Mouse (Mus musculus): ENCODE results near the gene Ftcd. TPM values are rescaled to one million over a fixed set of nuclear protein-coding genes. Genes with fewer than 3 reads are reported as not detected.

The Ftcd gene
- polyA plus RNA-seq (2012; rRNA removed) = 127 and 138 TPM in 2 replicates

DNA sequence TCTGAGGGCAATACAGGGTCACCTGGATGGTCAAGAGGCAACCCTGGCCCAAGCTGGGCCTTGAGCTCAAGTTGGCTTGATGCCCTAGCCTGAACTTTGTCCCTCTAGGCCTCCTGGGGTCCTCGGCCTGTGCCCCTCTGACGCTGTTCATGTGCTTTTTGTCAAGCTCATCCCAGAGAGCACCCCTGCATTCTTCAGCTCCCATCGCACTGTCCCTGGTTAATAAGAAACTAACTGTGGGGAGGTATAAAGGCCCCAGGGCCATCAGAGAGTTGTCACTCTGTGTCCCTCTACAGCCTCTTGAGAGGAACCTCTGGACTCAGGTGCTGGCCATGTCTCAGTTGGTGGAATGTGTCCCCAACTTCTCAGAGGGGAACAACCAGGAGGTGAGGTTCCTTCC is at the start of gene Ftcd:
Ftcd (plus strand) TSS at position 275 of the 400 bp plus-strand sequence.

DNA sequence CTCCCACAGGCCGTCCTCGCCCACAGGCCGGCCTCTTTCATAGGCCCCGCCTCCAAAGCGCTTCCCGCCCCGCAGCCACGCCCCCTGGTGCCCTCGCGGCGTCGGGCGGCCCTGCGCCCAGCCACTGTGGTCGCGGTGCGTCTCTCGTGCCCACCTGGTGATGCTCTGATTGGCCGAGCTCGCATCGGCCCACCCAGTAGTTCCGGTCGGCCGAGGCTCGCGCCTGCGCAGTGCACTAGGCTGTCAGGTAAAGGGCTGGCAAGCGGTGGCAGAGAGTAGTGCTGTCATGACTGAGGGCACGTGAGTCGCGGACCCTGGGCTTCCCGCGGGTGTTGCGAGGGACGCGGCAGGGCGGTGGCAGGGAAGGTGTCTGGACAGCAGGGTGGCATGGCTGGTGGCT is 44.1 kb upstream of the Ftcd start, which contains the start of gene Lss:
Lss (plus strand) TSS at position 214 of the 400 bp plus-strand sequence.

GRCm38 (mm10) chr10:76561972-76562371 is 13.5 kb upstream of the Ftcd start, which contains the start of gene Spatc1l:
Gene Spatc1l, plus strand, starts transcription at chr10:76562272.

GRCm38 (mm10) chr10:76622928-76623680 is 47.7 kb downstream of the Ftcd start, which contains the start of gene Col6a2:
Gene Col6a2, minus strand, starts transcription at chr10:76623630.

Other genes with a start within 250 kb of the Ftcd start
- 2.3 and 2.4 TPM in 2 replicates for gene Dip2a, start 230.4 kb upstream of the Ftcd start, polyA plus RNA-seq (2012; rRNA removed)
- not detected in 2 replicates for gene AC141477.1, start 135.2 kb upstream of the Ftcd start, polyA plus RNA-seq (2012; rRNA removed)
- 9.6 and 11.9 TPM in 2 replicates for gene Pcnt, start 132.9 kb upstream of the Ftcd start, polyA plus RNA-seq (2012; rRNA removed)
- not detected in 2 replicates for gene 2610028H24Rik, start 126.6 kb upstream of the Ftcd start, polyA plus RNA-seq (2012; rRNA removed)
- gene Mcm3ap, start 106.7 kb upstream of the Ftcd start, polyA plus RNA-seq (2012; rRNA removed) = 10.4 and 11.8 TPM in 2 replicates
- 1.00 and 1.0 TPM in 2 replicates for gene Ybey, start 106.5 kb upstream of the Ftcd start, polyA plus RNA-seq (2012; rRNA removed)
- 76.3 and 92.5 TPM in 2 replicates for gene Lss, start 44.1 kb upstream of the Ftcd start, polyA plus RNA-seq (2012; rRNA removed)
- 0.10 and 0.14 TPM in 2 replicates for gene Spatc1l, start 13.4 kb upstream of the Ftcd start, polyA plus RNA-seq (2012; rRNA removed)
- 6.8 and 9.4 TPM in 2 replicates for gene Col6a2, start 48.0 kb downstream of the Ftcd start, polyA plus RNA-seq (2012; rRNA removed)
- 8.6 and 11.5 TPM in 2 replicates for gene Col6a1, start 150.5 kb downstream of the Ftcd start, polyA plus RNA-seq (2012; rRNA removed)

Measured in liver, embryonic 18 days (tissue).